Mouse (Mus musculus): ENCODE measurements around the gene Tnxb.
"Not testable (repeated sequence)": the region's sequence is repeated elsewhere in the genome, so short reads cannot be mapped to it uniquely, and the experiment has no call there.

The Tnxb gene

DNA sequence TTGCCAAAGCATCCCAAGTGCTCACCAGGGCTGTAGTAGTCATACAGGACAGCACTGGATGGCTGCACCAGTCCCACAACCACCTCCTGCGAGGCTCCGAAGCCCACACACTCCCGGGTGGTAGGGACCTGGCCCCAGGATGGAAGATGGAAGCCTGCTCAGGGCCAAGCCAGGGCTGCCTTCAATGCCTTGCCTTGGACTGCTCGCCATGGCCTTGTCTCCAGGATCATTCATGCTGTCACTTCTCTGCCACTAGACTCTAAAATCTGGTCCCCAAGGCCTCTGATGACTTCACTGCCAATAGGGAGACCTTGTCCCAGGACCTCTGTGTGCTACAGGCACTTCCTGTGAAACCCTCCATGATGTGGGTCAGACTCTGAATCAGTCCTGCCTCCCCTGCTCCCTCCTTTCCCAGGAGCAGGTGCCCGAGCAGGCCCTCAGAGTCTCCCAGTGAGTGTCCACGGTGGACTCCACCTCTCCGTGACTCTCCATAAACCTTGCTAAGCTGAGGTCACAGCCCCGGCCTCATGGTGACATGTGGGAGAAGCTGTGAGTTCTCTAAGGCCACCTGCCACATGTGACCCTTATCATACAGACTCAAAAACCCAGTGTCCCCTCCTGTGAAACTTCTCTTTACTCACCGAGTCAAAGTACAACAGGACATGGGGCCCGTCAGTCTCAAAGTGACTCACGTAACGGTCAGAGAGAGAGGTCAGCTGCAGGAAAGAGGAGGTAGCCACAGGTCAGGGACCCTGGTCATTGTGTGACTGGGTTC, 59.6 kb downstream of the Tnxb start:
- not testable (repeated sequence) for DNase-seq (ENCODE audit: low spot score in 2 of 2)

DNA sequence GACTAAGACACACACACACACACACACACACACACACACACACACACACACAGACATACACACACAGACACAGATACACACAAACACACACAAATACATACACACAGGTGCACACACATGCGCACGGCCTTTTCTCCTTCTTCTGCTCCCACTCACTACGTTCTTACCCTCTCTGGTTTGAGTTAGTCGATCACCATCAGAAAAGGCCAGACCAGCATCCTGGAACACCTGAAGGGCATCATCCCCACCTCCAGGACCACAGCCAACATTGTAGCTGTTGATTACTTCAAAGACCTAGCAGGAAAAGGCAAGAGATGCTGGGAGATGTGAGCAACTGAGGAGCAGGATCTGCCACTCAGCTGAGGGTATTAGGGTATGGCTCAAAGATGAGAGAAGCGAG, 67.1 kb downstream of the Tnxb start:
- not testable (repeated sequence) for DNase-seq (ENCODE audit: low spot score in 2 of 2)

DNA sequence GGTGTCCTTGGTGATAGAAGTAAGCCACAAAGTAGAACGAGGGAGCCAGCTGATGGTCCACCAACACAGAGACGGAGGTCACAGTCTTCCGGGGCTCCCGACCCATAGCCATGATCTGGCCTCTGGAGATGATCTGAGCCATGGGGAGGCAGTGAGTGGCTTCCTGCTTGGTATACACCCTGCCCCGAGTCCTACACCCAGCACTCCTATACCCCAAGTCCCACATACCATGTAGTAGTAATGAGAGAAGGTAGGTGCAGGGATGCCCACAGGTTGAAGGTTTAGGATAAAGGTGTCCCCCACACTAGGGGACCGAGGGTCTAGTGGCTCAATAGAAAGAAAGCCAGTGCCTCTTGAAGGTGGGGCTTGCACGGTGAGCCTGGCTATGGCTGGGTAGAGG, 69.4 kb downstream of the Tnxb start:
- DNase-seq (ENCODE audit: low spot score in 2 of 2), result not testable (repeated sequence)

DNA sequence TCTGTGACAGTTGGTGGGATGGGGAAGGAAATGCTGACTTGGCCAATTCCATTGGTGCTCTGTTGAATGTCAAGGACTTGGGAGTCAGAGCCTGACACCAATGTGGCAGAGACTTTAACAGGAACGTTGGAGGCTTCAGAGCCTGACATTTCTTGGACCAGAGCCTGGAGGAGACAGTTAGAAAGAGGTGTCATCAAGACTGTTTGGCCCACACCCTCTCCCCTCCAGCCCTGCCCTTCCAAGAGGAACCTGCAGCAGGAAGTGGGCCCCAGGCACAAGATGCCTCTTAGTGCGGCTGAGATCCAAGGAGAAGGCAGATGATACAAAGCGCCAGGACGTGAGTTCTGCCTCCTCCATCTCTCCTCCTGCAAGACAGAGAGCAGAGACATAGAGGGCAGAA, 69.9 kb downstream of the Tnxb start:
- DNase-seq (ENCODE audit: low spot score in 2 of 2), result no peak

DNA sequence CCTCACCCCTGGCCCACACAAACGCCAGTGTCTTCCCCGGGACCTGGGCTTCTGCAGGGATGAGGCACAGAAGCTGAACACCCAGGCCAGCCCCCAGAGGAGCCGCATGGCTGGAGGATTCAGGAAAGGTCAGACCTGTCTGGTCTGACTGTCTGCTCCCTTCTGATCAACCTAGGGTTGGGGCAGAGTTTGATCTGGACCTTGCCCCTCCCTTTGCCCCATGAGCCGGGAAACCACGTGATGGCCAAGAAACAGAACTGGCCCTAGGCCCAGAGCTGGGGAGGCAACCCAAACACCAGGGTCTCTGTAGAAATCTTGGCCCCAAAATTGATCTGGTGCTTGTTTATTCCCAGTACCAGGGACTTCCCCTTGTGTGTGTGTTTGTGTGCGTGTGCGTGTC, 73.4 kb downstream of the Tnxb start, which contains the start of gene C4b:
Gene C4b, minus strand, starts transcription at position 164 of the 400 bp plus-strand sequence.
- DNase-seq (ENCODE audit: low spot score in 2 of 2), result peak in 1 of 2 experiments; percentile 46

DNA sequence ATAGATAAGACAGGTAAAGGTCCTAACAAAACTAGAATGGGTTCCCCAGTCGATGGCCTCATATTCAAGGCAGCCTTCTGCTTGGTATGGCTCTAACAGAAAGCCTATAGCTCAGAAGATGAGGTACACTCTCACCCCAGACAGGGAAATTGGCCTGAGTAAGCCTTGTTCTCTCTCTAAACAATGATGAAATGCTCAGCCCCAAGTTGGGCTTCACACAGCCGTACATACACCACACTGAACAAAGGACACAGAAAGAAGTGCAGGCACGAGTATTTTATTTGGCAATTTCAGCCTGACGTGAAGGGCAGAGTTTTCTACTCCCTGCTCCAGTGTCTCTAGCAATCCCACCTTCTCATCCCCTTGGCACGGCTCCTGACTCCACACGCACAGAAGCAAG, 73.9 kb downstream of the Tnxb start:
- DNase-seq (ENCODE audit: low spot score in 2 of 2), result no peak

DNA sequence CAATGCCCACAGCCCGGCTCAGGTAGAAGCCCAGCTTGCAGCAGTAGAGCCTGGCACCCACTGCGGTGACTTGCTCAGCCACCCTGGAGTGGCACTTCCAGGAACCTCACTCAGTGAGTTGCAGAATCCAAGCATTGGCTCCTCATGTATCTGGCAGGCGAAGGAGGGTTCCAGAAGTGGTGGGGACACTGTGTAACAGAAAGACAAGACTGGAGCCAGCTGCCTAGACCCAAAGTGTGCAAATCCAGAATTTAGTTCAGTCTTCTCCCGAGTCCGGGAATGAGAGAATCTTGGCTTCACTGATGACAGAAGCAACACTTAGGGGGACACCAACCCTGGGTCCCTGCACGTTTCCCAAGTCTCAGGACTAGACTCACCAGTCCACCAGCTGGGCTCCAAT, 74.3 kb downstream of the Tnxb start:
- DNase-seq (ENCODE audit: low spot score in 2 of 2), result not testable (repeated sequence)

DNA sequence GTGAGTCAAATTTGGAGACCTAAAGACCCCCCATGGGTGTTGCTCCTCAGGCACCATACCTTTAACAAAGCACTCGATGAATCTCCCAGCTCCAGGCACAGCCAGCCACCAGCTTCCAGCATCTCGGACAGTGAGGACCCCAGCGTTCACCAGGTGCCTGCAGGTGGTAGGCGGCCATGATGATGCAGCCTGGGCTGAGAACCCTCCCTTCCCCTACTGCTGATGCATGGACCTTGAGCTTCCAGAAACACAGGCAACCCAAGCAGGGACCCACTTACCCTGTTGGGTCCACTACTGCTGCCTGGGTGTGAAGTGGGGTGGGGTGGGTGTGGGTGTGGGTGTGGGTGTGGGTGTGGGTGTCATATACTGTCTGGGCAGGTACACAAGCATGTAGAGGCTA, 74.8 kb downstream of the Tnxb start:
- DNase-seq (ENCODE audit: low spot score in 2 of 2), result not testable (repeated sequence)

DNA sequence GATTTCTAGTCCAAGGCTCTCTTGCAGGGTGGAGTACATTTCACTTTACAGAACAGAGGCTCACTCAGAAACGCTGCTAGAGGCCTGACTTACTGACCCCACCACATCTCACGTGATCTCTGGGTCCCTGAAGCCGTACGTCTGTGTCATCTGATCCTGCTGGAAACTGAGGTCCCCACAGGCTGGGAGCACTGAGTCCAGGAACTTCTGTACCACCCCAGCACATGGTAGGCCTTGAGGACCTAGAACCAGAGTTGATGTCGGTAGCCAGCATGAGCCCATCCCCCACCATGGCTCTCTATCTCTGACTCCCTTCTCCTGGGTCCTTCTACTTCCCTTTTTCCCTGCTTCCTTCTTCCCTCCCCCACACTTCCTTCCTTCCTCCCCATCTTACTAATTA, 76.2 kb downstream of the Tnxb start:
- DNase-seq (ENCODE audit: low spot score in 2 of 2), result no peak

DNA sequence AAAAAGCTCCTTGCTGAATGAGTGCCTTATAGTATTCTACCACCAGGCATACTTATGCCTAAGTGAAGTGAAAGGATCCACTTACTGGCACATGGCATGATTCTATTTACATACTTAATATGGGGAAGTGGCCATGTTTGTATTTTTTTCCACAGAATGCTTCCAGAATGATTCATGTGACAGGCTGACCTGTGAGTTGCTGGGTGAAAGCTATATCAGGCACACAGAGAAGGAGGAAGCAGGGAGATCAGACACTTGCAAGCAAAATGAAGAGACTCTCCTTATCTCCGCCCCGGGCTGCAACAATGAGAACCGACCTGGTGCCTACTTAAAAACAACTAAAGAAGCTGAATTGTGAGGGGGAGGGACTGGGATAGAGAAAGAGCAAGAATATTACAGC, 91.1 kb downstream of the Tnxb start:
- DNase-seq (ENCODE audit: low spot score in 2 of 2), result no peak

All from left cerebral cortex, adult 9 months (tissue).